Mouse (Mus musculus) spleen, adult 12 weeks (tissue): Measurements from ENCODE around the gene Tmem128.

Experiments used
- DNase-seq: peaks from one replicate; pipeline ENCODE4 v3.0.0; 2022; ENCODE audit warnings: low spot score

The Tmem128 gene

DNA sequence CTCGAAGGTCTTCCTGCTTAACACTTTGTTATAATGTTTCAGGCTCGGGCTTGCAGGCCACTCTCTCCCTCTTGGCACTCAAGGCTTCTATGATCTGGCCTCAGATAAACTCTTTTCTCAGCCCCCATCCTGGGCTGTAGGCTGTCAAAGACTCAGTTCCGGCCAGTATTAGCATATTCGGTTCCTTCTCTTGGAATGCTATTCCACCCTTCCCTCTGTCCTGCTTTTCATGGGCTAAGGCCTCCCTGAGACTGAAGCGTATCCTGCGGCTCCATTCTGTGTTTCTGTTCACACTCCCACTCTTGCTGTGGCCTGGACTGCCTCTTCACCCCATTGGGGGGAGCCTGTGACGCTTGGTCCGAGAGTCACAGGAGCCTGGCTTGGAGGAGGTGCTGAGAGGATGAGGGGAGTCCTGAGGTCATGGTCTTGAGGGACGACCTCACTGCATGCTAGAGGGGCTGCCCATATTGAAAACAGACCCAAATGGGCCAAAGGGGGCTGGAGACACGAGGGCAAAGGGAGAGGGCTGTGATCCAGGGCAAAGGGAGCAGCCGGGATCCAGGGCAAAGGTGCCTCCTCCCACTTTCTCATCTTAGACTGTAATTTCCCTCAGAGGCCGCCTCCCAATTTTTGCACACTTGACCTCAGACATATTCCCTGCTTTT is 18.1 kb downstream of the Tmem128 start:
- no peak for DNase-seq

DNA sequence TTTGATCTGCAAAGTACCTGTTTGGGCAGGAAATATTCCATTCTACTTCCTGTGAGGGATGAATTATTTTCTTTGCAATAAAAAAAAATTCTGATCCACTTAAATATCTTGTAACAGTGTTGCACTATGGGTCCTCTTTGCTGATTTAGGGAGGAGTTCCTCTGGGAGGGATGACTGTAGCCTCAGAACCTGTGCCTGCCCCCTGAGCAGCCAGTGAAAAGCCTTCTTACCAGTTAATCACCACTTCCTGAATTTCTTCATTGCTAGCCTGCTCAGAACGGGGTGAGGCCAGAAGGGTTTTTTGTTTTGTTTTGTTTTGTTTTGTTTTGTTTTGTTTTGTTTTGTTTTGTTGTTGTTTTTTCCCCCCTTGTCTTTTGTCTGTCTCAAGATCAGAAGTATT is 20.1 kb downstream of the Tmem128 start:
- DNase-seq: no peak

DNA sequence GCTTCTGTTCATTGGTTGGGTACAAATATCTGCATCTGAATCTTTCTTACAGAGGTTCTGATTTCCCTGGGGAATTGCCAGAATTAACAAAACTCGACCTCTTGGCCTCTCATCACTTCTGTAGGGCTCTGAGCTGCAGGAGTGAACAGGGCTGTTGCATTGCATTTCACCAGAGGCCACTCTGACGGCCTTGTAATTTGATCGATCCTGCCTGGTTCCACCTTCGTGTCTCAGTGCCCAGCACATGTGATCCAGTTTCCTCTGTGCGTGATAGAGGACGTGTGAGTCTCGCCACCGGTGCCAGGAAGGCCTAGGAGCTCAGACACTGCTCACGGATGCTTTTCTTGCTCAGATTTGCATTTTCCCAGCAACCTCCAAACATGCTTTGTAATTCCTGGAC is 25.7 kb downstream of the Tmem128 start:
- no peak for DNase-seq

DNA sequence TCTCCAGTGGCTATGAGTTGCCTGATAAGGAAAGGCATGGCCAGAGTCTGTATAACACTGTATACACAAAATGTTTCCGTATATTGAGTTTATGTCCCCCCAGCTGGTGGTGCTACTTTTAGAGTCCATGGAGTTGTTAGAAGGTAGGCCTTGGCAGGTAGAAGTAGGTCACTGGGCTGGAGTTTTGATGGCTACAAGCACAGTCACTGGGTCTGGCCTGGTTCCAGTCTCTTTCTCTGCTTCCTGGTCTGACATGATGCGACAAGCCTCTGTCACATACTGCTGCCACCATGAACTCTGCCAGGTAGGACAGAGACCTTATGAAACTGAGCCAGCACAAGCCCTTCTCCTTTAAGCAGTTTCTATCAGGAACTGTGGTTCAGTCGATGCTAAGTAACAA is 28.5 kb downstream of the Tmem128 start:
- DNase-seq: no peak

DNA sequence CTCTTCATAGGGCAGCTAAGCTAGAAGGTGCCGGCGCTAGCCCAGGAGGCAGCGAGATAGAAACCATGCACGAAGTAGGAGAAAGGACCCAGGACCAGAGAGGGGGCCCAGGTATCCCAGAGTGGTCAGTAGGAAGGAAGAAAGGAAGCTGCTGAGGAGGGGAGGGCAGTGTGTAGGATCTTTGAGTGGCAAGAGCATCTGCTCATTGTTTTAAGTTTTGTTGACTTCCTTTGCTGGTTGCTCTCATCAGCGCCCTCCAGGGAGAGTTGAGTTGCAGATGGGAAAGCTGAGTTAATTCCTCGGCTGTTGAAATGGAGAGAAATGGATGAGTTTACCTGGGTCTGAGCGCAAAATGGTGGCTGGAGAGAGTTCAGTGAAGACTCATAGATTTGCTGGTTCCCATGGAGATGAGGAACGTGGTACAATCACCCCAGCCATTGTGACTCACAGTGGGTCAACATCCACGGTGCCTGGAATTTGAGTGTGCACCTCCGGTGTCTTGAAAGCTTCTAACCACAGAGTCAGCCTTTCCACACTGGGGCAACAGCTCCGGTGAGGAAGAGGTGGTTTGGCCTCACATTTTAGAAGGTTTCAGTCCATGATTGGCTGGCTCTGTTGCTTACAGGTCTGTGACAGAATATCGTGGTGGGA is 41.9 kb downstream of the Tmem128 start:
- DNase-seq: no peak

DNA sequence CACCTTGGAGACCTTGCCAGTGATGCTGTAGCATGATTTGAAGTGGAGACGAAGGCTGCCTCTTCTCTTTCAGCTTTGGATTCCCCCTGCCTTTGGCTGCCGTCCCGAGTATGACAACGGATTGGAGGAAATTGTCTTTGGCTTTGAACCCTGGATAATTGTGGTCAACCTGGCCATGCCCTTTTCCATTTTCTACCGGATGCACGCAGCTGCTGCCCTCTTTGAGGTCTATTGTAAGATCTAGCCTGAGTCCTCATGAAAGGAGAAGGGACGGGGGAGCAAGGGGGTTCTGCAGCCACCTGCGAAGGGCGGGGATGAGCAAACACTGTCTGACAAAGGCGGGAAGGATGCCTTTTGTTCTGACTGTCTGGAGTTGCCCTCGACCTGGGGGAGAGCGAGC is 42.7 kb downstream of the Tmem128 start:
- DNase-seq: no peak

DNA sequence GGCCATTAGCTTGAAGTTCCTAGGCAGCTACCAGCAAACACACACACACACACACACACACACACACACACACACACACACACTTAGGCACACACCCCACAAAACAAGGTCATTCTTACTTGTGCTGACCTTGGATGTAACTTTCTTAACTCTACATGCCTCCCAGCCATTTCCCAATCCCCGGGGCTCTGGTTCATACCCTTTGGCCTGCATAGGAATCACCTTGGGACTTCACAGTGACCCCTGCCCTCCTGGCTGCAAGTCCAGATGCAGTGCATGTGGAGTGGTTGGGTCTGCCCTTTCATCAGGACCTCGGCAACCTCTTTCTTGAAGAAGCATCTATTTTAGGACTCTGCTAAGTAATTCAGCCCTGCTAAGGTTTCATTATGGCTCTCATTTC is 45.3 kb downstream of the Tmem128 start:
- DNase-seq: no peak

DNA sequence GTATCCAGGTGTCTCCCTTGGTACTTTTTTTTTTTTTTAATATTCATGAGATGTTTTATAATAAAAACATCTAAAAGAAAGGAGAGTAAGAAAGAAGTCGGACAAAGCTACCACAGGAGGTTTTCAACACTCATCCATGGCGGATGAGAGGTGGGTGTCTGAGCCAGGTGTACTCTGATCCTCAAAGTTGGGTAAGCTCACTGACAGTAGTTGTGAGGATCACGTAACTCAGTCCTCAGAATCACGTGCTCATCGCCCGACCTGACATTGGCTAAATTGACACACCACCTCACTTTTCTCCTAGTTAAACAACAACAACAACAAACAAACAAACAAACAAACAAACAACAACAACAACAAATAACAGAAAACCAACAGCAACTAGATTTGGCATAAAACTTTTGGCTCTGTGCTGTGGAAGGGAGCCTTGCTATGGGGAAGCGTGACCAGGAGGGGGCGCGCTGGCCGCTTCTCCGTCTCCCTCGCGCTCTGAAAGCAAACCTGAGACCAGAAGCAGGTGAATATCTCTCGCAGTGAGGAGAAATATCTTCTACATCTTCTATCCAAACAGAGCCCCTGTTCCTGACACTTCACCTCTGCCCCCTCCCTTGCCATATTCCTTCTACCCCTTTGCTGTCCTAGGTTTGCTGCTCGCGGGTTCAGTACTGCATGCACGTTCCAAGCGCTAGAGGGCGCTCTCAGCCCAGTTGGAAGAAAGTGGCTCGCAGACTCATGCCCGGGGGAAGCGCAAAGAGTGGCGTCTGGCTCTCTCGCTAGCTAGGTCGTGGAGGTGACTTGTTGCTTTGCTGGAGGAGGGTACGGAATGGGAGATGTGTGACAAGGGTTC is 47.5 kb downstream of the Tmem128 start:
- peak; percentile 68 for DNase-seq

DNA sequence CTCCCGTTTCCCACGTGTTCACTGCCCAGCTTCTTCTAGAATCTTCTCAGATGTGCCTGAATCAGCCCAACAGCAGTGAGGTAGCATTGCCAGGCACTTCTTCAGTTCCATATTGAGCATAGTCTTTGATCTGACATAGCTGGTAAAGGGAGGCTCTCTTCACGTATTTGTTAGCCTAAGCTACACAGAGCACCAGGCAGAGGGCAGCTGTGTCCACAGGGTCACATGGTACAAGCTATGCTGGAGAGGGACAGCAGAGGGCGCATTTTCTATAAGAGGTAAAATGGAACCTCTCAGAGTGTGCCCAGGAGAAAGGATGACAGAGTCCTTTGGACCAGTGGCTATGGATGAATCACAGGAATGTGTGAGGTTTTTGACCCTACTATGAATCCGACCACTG is 48.9 kb downstream of the Tmem128 start:
- DNase-seq: no peak

DNA sequence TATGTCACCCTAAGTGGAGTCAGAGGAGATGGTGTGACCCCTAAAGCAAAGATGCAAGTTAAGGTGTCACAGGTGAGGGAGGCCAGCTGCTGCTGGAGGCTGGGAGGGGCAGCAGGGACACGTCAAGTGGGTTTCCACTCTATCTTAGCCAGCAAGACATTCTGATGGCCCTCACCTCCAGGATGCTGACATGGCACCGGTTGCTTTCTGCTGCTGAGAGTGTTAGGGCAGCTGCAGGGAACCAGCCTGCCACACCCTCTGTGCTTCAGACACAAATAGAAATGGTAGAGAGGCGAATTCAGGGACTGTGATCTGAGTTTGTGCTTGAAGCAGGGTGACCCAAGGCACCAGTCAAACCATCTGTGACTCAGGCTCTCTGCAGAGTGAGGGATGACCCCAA is 49.8 kb downstream of the Tmem128 start:
- DNase-seq: no peak
